Mouse (Mus musculus) lung, postnatal 0 days (tissue): Measurements from ENCODE around the gene Galc.

Experiments
- CTCF ChIP-seq: IDR thresholded peaks from 2 replicates; pipeline ENCODE4 v1.5.1; 2016; ENCODE audit warnings: antibody characterized with exemption, mild to moderate bottlenecking
- EP300 ChIP-seq: IDR thresholded peaks from 2 replicates; pipeline ENCODE4 v1.6.1; 2016; ENCODE audit warnings: antibody characterized with exemption, mild to moderate bottlenecking, control low read depth

GRCm38 (mm10) chr12:98270810-98271566 lies 11.7 kb upstream of the Galc start:
- no peak for TF ChIP-seq CTCF
- no peak for TF ChIP-seq EP300
